Mouse (Mus musculus) cerebellum, adult 2 months (tissue): ENCODE data around the gene Cbx6.

Experiments
- CTCF ChIP-seq: fragments of 200-500 bp; IDR thresholded peaks from 2 replicates; pipeline ENCODE4 v1.5.1; 2011; ENCODE audit warnings: low read depth, mild to moderate bottlenecking, control low read depth, low read length, moderate library complexity, borderline replicate concordance; ENCODE audit not compliant: insufficient read depth
- POLR2A ChIP-seq: fragments of 200-500 bp; IDR thresholded peaks from 2 replicates; pipeline ENCODE4 v1.6.1; 2011; ENCODE audit warnings: low read length, control low read depth, borderline replicate concordance; ENCODE audit not compliant: insufficient read depth

DNA sequence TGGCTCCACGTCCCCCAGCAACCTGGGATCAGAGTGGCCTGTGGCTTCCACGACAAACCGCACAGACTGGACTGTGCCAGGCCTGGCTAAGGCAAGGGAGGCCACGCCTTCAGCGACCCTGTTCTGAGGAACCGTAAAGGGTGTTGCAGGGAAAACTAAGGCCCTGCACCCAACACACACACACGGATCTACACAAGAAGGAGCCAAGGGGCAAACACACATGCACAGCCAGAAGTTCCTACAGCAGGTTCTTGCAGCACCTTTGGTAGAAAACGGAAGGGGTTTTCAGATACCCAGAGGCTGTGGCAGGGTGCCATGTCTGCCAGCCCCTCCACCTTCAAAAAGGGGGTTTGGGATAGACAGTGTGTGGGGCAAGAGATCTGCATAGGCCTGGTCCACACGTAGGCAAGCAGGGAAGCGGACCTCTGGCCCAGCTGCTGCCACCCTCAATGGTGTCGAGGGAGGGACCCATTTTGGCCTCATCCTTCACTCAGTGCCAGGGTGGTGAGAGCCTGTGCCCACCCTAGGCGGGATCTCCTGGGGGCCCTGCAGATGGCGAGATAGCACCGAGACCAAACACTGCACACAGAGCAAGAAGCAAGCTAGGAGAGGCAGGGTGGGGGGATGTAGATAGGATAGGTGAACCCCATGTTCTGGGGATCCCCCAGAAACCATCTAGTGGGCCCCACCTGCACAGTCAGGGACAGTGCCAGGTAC lies 7.3 kb downstream of the Cbx6 start:
- TF ChIP-seq CTCF = no peak
- no peak for TF ChIP-seq POLR2A
